In genomic region chr9:101546213-101546832, GRCm38 (mm10) we compare ENCODE assay signal across 12 mouse cellular contexts.
DNase-seq lines count a peak whose midpoint lies in the region; ATAC-seq and TF ChIP-seq lines count a peak whose summit lies in the region.
"Had no signal": no experiment of that assay in that cellular context is flagged by ENCODE, and none has a peak within 500 bp of the region (broad histone marks: within the 10 kb centered on the region; RNA-seq: fewer than 3 reads in every experiment).

No protein-coding gene starts in this region.

- no peaks in the 10 kb centered on the region for H3K4me1 ChIP-seq in hindbrain, postnatal 0 days (ENCODE audit: insufficient read depth, low read length)
- H3K4me1 ChIP-seq in hindbrain, embryonic 13.5 days (replicated peaks), result 0 out of 2 replicates have a peak, but pooled peaks cover 3% of the 10 kb centered on the region
- H3K4me1 ChIP-seq in neural tube, embryonic 11.5 days (ENCODE audit: control insufficient read depth, insufficient read depth, low read length), result no peaks in the 10 kb centered on the region
- H3K4me1 ChIP-seq in intestine, embryonic 16.5 days (ENCODE audit: control insufficient read depth, insufficient read depth, low read length), result no peaks in the 10 kb centered on the region

- H3K27ac ChIP-seq in hindbrain, postnatal 0 days, result no peak overlapping the region
- H3K27ac ChIP-seq in hindbrain, embryonic 13.5 days, result no peak overlapping the region
- H3K27ac ChIP-seq in neural tube, embryonic 11.5 days (ENCODE audit: low read depth, low read length), result no peak overlapping the region
- H3K27ac ChIP-seq in intestine, embryonic 16.5 days (ENCODE audit: low read length), result no peak overlapping the region

- H3K27me3 ChIP-seq in hindbrain, postnatal 0 days (ENCODE audit: insufficient read depth, low read length), result no peaks in the 10 kb centered on the region
- no peaks in the 10 kb centered on the region for H3K27me3 ChIP-seq in hindbrain, embryonic 13.5 days
- H3K27me3 ChIP-seq in neural tube, embryonic 11.5 days (ENCODE audit: control insufficient read depth, insufficient read depth, low read length), result no peaks in the 10 kb centered on the region
- H3K27me3 ChIP-seq in intestine, embryonic 16.5 days (replicated peaks; ENCODE audit: control insufficient read depth, insufficient read depth, low read length), result no peaks in the 10 kb centered on the region

- DNase-seq in hindbrain, postnatal 0 days (ENCODE audit: low spot score), result peak; percentile 23
- DNase-seq in embryo, embryonic 10 days (ENCODE audit: low spot score), result peak; percentile 67
- DNase-seq in hindlimb bud, embryonic 11.5 days (ENCODE audit: extremely low spot score, low read depth, low spot score), result peak; percentile 41
- DNase-seq in neural tube, embryonic 11.5 days (ENCODE audit: low spot score), result peak; percentile 46
- no peak for DNase-seq in heart, postnatal 4 days
- no peak for DNase-seq in ovary, postnatal 14 days (ENCODE audit: low spot score)
- DNase-seq: cerebellum, adult 9-10 months; gastrocnemius, postnatal 25 days; lung, adult 2 months; thymus, adult 18-20 months had no signal

- 48% methylated on average over 10 of the region's 10 CpGs for WGBS in hindbrain, postnatal 0 days
- WGBS in hindbrain, embryonic 13.5 days, result 41% methylated on average over 10 of the region's 10 CpGs
- 13% methylated on average over 10 of the region's 10 CpGs for WGBS in neural tube, embryonic 11.5 days
- WGBS in intestine, embryonic 16.5 days, result 46% methylated on average over 10 of the region's 10 CpGs

- H3K36me3 ChIP-seq in hindbrain, postnatal 0 days (ENCODE audit: insufficient read depth, low read length), result no peaks in the 10 kb centered on the region
- no peaks in the 10 kb centered on the region for H3K36me3 ChIP-seq in hindbrain, embryonic 13.5 days
- H3K36me3 ChIP-seq in neural tube, embryonic 11.5 days (ENCODE audit: control insufficient read depth, insufficient read depth, low read length), result no peaks in the 10 kb centered on the region
- no peaks in the 10 kb centered on the region for H3K36me3 ChIP-seq in intestine, embryonic 16.5 days (ENCODE audit: control insufficient read depth, insufficient read depth, low read length)

- H3K9me3 ChIP-seq in hindbrain, postnatal 0 days (ENCODE audit: low read length), result no peaks in the 10 kb centered on the region
- peaks cover 5% of the 10 kb centered on the region; the same call in 1 of the 2 replicates for H3K9me3 ChIP-seq in hindbrain, embryonic 13.5 days
- no peaks in the 10 kb centered on the region for H3K9me3 ChIP-seq in neural tube, embryonic 11.5 days (ENCODE audit: control insufficient read depth, low read length)
- H3K9me3 ChIP-seq in intestine, embryonic 16.5 days (ENCODE audit: control insufficient read depth, low read length), result no peaks in the 10 kb centered on the region

- no peak for TF ChIP-seq CTCF in hindbrain, postnatal 0 days (IDR thresholded peaks at IDR 0.05; ENCODE audit: low read depth)

- H3K4me3 ChIP-seq in hindbrain, postnatal 0 days (ENCODE audit: low read length), result no peak overlapping the region
- no peak overlapping the region for H3K4me3 ChIP-seq in hindbrain, embryonic 13.5 days
- H3K4me3 ChIP-seq in neural tube, embryonic 11.5 days (ENCODE audit: low read depth, low read length), result no peak overlapping the region
- H3K4me3 ChIP-seq in intestine, embryonic 16.5 days (ENCODE audit: low read length), result no peak overlapping the region

- H3K4me2 ChIP-seq in hindbrain, postnatal 0 days (ENCODE audit: low read depth, low read length), result no peak overlapping the region
- no peak overlapping the region for H3K4me2 ChIP-seq in hindbrain, embryonic 13.5 days
- H3K4me2 ChIP-seq in neural tube, embryonic 11.5 days (ENCODE audit: low read depth), result no peak overlapping the region
- no peak overlapping the region for H3K4me2 ChIP-seq in intestine, embryonic 16.5 days (ENCODE audit: low read depth, low read length)

- peak; percentile 61; the same call in 1 of the 2 replicates for ATAC-seq in hindbrain, postnatal 0 days
- no peak for ATAC-seq in hindbrain, embryonic 13.5 days (ENCODE audit: low FRiP score)
- peak; percentile 27; the same call in 1 of the 2 replicates for ATAC-seq in neural tube, embryonic 11.5 days (ENCODE audit: insufficient read depth, low FRiP score, low TSS enrichment)
- no peak for ATAC-seq in intestine, embryonic 16.5 days

- H3K9ac ChIP-seq in hindbrain, postnatal 0 days (replicated peaks; ENCODE audit: low read length), result no peak overlapping the region
- no peak overlapping the region for H3K9ac ChIP-seq in hindbrain, embryonic 13.5 days
- H3K9ac ChIP-seq in neural tube, embryonic 11.5 days (ENCODE audit: low read length), result no peak overlapping the region
- H3K9ac ChIP-seq in intestine, embryonic 16.5 days (ENCODE audit: low read depth, low read length), result no peak overlapping the region

Comparison
In these comparisons a context has a peak if more than half of its experiments do, and no peak if none do; other contexts are left out.
1. ATAC-seq: peak in hindbrain, postnatal 0 days (single experiment) and neural tube, embryonic 11.5 days (single experiment); none in hindbrain, embryonic 13.5 days (single experiment) and intestine, embryonic 16.5 days (single experiment).
2. DNase-seq: peak in hindbrain, postnatal 0 days (single experiment), embryo, embryonic 10 days (single experiment), hindlimb bud, embryonic 11.5 days (single experiment) and neural tube, embryonic 11.5 days (single experiment); none in heart, postnatal 4 days (single experiment) and ovary, postnatal 14 days (single experiment).